Mouse (Mus musculus) CH12.LX (cell line): ENCODE results near the gene Rnf123. TPM values are rescaled to one million over a fixed set of nuclear protein-coding genes. Genes with fewer than 3 reads are reported as not detected.
A peak's percentile ranks its signal among the peaks of the same experiment; 100 is the strongest.

Source experiments
- DNase-seq: peaks from one replicate; pipeline ENCODE4 v3.0.0-alpha.2; 2013; ENCODE audit errors: extremely low read depth
- H3K27ac ChIP-seq: 2 replicates; pipeline ENCODE4 v1.5.1; 2012; ENCODE audit warnings: low read depth, mild to moderate bottlenecking, control low read depth, moderate library complexity; ENCODE audit not compliant: insufficient read depth
- H3K27me3 ChIP-seq: replicated peaks from 2 replicates; pipeline ENCODE3; 2012; ENCODE audit warnings: inconsistent platforms
- H3K36me3 ChIP-seq, 2 experiments: replicated peaks in 1 of 2; 2 replicates each; pipeline versions ENCODE3 to v1.6.1; 2012; ENCODE audit warnings: inconsistent platforms in 1 of 2, low read length in 1 of 2, mild to moderate bottlenecking in 1 of 2, mixed read lengths in 1 of 2, moderate library complexity in 1 of 2; ENCODE audit not compliant: control insufficient read depth in 1 of 2, insufficient read depth in 1 of 2
- H3K4me1 ChIP-seq, 2 experiments: 2 replicates each; pipeline ENCODE4 v1.6.1; 2012; ENCODE audit warnings: inconsistent platforms in 1 of 2, moderate library complexity in 1 of 2; ENCODE audit not compliant: insufficient read depth in 2 of 2, control insufficient read depth in 1 of 2
- H3K4me2 ChIP-seq: 2 replicates; pipeline ENCODE4 v1.6.1; 2012; ENCODE audit warnings: low read depth, mild to moderate bottlenecking, control low read depth; ENCODE audit not compliant: poor library complexity, insufficient read depth, severe bottlenecking
- H3K4me3 ChIP-seq, 3 experiments: fragments of 150-350 bp in 1 of 3; sonication (generic) in 1 of 3; replicated peaks in 1 of 3; 2 replicates each; pipeline versions ENCODE3 to v1.5.1; 2011 to 2012; ENCODE audit warnings: low read depth in 2 of 3, low read length in 2 of 3, mild to moderate bottlenecking in 2 of 3, moderate library complexity in 2 of 3, control low read depth in 1 of 3, improper control_type of control experiment in 1 of 3, inconsistent platforms in 1 of 3, mixed read lengths in 1 of 3; ENCODE audit not compliant: poor library complexity in 1 of 3
- H3K79me2 ChIP-seq: replicated peaks from 2 replicates; pipeline ENCODE4 v1.6.1; 2012; ENCODE audit warnings: mild to moderate bottlenecking, moderate library complexity; ENCODE audit not compliant: control insufficient read depth, poor library complexity, insufficient read depth, severe bottlenecking; ENCODE audit errors: extremely low read depth
- H3K9ac ChIP-seq: 2 replicates; pipeline ENCODE4 v1.6.1; 2012; ENCODE audit warnings: low read depth, mild to moderate bottlenecking, control low read depth, moderate library complexity; ENCODE audit not compliant: insufficient read depth
- H3K9me3 ChIP-seq: replicated peaks from 2 replicates; pipeline ENCODE3; 2012; ENCODE audit warnings: low read length, inconsistent platforms, mixed read lengths
- CTCF ChIP-seq, 2 experiments: IDR thresholded peaks in 1 of 2; conservative IDR thresholded peaks in 1 of 2; 2 replicates each; pipeline ENCODE4 v1.5.1; 2011 to 2012; ENCODE audit warnings: low read depth in 2 of 2, low read length in 2 of 2, improper control_type of control experiment in 1 of 2, inconsistent platforms in 1 of 2, mild to moderate bottlenecking in 1 of 2, moderate library complexity in 1 of 2
- EP300 ChIP-seq: IDR thresholded peaks from 2 replicates; pipeline ENCODE4 v1.6.1; 2011; ENCODE audit warnings: low read length, improper control_type of control experiment
- GABPA ChIP-seq: IDR thresholded peaks from 2 replicates; pipeline ENCODE4 v1.6.1; 2012; ENCODE audit warnings: low read depth, low read length, improper control_type of control experiment, inconsistent platforms; ENCODE audit not compliant: insufficient replicate concordance
- HCFC1 ChIP-seq: IDR thresholded peaks from 2 replicates; pipeline ENCODE4 v1.6.1; 2012; ENCODE audit warnings: low read depth, mild to moderate bottlenecking, inconsistent platforms, low read length, improper control_type of control experiment
- IRF4 ChIP-seq: IDR thresholded peaks from 2 replicates; pipeline ENCODE4 v1.6.1; 2014; ENCODE audit warnings: low read depth, mild to moderate bottlenecking, inconsistent platforms, low read length, improper control_type of control experiment
- JUN ChIP-seq: IDR thresholded peaks from 2 replicates; pipeline ENCODE4 v1.6.1; 2011; ENCODE audit warnings: low read depth, mild to moderate bottlenecking, low read length, improper control_type of control experiment, moderate library complexity; ENCODE audit not compliant: insufficient read depth
- JUND ChIP-seq: conservative IDR thresholded peaks from 2 replicates; pipeline ENCODE4 v1.6.1; 2011; ENCODE audit warnings: low read depth, low read length, improper control_type of control experiment
- MAZ ChIP-seq: IDR thresholded peaks from 2 replicates; pipeline ENCODE4 v1.6.1; 2012; ENCODE audit warnings: low read depth, mild to moderate bottlenecking, inconsistent platforms, low read length, improper control_type of control experiment, moderate library complexity
- MEF2A ChIP-seq: IDR thresholded peaks from 2 replicates; pipeline ENCODE4 v1.6.1; 2014; ENCODE audit warnings: low read depth, mild to moderate bottlenecking, inconsistent platforms, low read length, improper control_type of control experiment, borderline replicate concordance
- NELFE ChIP-seq: IDR thresholded peaks from 2 replicates; pipeline ENCODE4 v1.6.1; 2011; ENCODE audit warnings: low read depth, low read length, improper control_type of control experiment
- PAX5 ChIP-seq: IDR thresholded peaks from 2 replicates; pipeline ENCODE4 v1.6.1; 2012; ENCODE audit warnings: low read length, inconsistent platforms, mixed read lengths
- POLR2A ChIP-seq: IDR thresholded peaks from 2 replicates; pipeline ENCODE4 v1.6.1; 2011; ENCODE audit warnings: low read depth, mild to moderate bottlenecking, improper control_type of control experiment, low read length
- RAD21 ChIP-seq: IDR thresholded peaks from 2 replicates; pipeline ENCODE4 v1.6.1; 2011; ENCODE audit warnings: low read depth, mild to moderate bottlenecking, low read length, improper control_type of control experiment, moderate library complexity
- RCOR1 ChIP-seq: conservative IDR thresholded peaks from 2 replicates; pipeline ENCODE4 v1.6.1; 2012; ENCODE audit warnings: low read depth, mild to moderate bottlenecking, inconsistent platforms, low read length, improper control_type of control experiment
- TCF12 ChIP-seq: IDR thresholded peaks from 2 replicates; pipeline ENCODE4 v1.6.1; 2014; ENCODE audit warnings: low read depth, mild to moderate bottlenecking, inconsistent platforms, low read length, improper control_type of control experiment
- USF1 ChIP-seq: IDR thresholded peaks from 2 replicates; pipeline ENCODE4 v1.6.1; 2014; ENCODE audit warnings: low read depth, mild to moderate bottlenecking, inconsistent platforms, low read length, improper control_type of control experiment
- ZC3H11A ChIP-seq: IDR thresholded peaks from 2 replicates; pipeline ENCODE4 v1.6.1; 2012; ENCODE audit warnings: low read depth, mild to moderate bottlenecking, inconsistent platforms, low read length, improper control_type of control experiment
- ZMIZ1 ChIP-seq: IDR thresholded peaks from 2 replicates; pipeline ENCODE4 v1.6.1; 2012; ENCODE audit warnings: low read depth, mild to moderate bottlenecking, inconsistent platforms, low read length, improper control_type of control experiment
- dilution Hi-C: fragments of 300-500 bp; cut with MboI; formaldehyde crosslinking; loops from 2 replicates; pipeline ENCODE4 v1.14.3; 2020; ENCODE audit warnings: low sequenced_read_pairs; ENCODE audit not compliant: extremely low pct_unique_long_range_greater_than_20kb, extremely low pct_ligation_motif_present
- in situ Hi-C: fragments of 300-500 bp; cut with MboI; formaldehyde crosslinking; loops from 3 replicates; pipeline ENCODE4 v1.14.3; 2019; ENCODE audit warnings: low sequenced_read_pairs, low pct_ligation_motif_present, low pct_unique_long_range_greater_than_20kb, mixed read lengths
- polyA plus RNA-seq: library from polyadenylated mRNA; unstranded; fragments of >175 nt; gene quantifications from 2 replicates; pipeline ENCODE4 v1.2.1, GENCODE M21; 2012; ENCODE audit warnings: low read depth; ENCODE audit not compliant: insufficient read length
- total RNA-seq, 2 experiments: library from RNA; depleted of rRNA; stranded (reverse); fragments of 300-350 nt in 1 of 2; fragments of >200 nt in 1 of 2; gene quantifications; 2 replicates each; pipeline ENCODE4 v1.2.3; 2012 to 2014

Gene Rnf123
- total and polyA plus RNA-seq, 3 experiments, result 10.0 to 50.0 (median 28.8) TPM

DNA sequence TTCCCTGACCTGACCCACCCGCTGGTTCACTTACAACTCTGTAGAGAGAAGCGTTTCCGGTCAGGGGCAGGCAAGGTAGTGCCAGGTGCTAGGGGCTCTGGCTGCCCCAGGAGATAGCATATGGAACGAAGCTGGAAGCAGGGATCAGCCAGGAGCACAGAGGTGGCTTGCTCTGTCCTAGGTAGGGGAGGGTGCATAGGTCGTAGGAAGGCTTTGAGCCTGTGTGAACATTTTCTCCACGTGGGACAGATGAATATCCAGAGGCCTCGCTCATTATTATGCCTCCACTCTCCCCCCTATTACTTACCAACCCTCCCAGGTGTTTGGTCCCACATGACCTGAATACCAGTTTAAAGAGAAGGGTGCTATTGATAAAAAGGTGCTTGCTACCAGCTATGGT is 30.7 kb downstream of the Rnf123 start:
- no peak for TF ChIP-seq EP300
- TF ChIP-seq ZMIZ1, result peak; percentile 21
- H3K4me1 ChIP-seq, result peaks cover 2 to 31% of the 10 kb centered on the region in 2 experiments; a peak in 2 of 4 replicates
- no peaks in the 10 kb centered on the region for H3K9me3 ChIP-seq
- H3K27me3 ChIP-seq, result no peaks in the 10 kb centered on the region
- no peak for DNase-seq
- no peak overlapping the region for H3K4me3 ChIP-seq
- dilution Hi-C loops, result no loop called here
- no peak overlapping the region for H3K4me2 ChIP-seq
- H3K9ac ChIP-seq, result no peak overlapping the region
- H3K79me2 ChIP-seq, result no peaks in the 10 kb centered on the region
- H3K36me3 ChIP-seq, result peaks cover 66 to 78% of the 10 kb centered on the region in 2 experiments
- H3K27ac ChIP-seq, result no peak overlapping the region
- in situ Hi-C loops, result no loop called here

DNA sequence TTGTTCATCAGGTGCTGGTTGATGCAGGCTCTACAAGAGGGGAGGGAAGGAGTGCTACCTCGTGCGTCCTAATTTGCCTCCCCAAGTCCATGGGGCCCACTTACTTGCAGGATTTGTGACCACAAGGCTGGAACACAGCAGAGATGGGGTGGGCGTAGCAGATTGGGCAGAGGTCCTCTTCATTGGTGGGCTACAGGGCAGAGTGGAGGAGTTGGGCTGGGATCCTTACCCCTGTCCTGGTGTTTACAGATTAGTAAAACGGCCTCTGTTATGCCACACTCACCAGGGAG is 31.3 kb downstream of the Rnf123 start:
- H3K4me2 ChIP-seq, result no peak overlapping the region
- in situ Hi-C loops (no loop called here), dilution Hi-C loops (no loop called here)
- DNase-seq, result no peak
- H3K27ac ChIP-seq, result no peak overlapping the region
- no peak overlapping the region for H3K9ac ChIP-seq
- peaks cover 60 to 78% of the 10 kb centered on the region in 2 experiments for H3K36me3 ChIP-seq
- H3K79me2 ChIP-seq, result no peaks in the 10 kb centered on the region
- no peaks in the 10 kb centered on the region for H3K27me3 ChIP-seq
- TF ChIP-seq GABPA, result no peak
- TF ChIP-seq ZMIZ1, result no peak
- no peak for TF ChIP-seq JUND
- TF ChIP-seq POLR2A, result no peak
- no peak for TF ChIP-seq USF1
- TF ChIP-seq NELFE, result no peak
- no peak for TF ChIP-seq PAX5
- TF ChIP-seq TCF12, result no peak
- TF ChIP-seq MEF2A, result no peak
- no peak for TF ChIP-seq IRF4
- TF ChIP-seq JUN, result no peak
- no peak for TF ChIP-seq MAZ
- TF ChIP-seq HCFC1, result no peak
- no peak for TF ChIP-seq RCOR1
- no peak for TF ChIP-seq CTCF (conservative IDR thresholded peaks at IDR 0.05 in 1 of 2, IDR thresholded peaks at IDR 0.05 in 1 of 2; ENCODE audit: low read depth in 2 of 2, low read length in 2 of 2)
- TF ChIP-seq ZC3H11A, result no peak
- TF ChIP-seq RAD21, result no peak
- no peak overlapping the region for H3K4me3 ChIP-seq
- no peaks in the 10 kb centered on the region for H3K9me3 ChIP-seq
- peaks cover 2 to 31% of the 10 kb centered on the region in 2 experiments; a peak in 2 of 4 replicates for H3K4me1 ChIP-seq
